Mouse (Mus musculus) B cell, adult 67 days (primary cell): ENCODE data around the gene Ubiad1. TPM values are rescaled to one million over a fixed set of nuclear protein-coding genes. Genes with fewer than 3 reads are reported as not detected.

Source experiments
- total RNA-seq, 2 experiments: library from RNA; stranded (reverse); gene quantifications; 4 replicates each; pipeline ENCODE4 v1.2.4; 2023

The Ubiad1 gene
- total RNA-seq: 10 to 100 TPM; 10.4 to 11.6 TPM

DNA sequence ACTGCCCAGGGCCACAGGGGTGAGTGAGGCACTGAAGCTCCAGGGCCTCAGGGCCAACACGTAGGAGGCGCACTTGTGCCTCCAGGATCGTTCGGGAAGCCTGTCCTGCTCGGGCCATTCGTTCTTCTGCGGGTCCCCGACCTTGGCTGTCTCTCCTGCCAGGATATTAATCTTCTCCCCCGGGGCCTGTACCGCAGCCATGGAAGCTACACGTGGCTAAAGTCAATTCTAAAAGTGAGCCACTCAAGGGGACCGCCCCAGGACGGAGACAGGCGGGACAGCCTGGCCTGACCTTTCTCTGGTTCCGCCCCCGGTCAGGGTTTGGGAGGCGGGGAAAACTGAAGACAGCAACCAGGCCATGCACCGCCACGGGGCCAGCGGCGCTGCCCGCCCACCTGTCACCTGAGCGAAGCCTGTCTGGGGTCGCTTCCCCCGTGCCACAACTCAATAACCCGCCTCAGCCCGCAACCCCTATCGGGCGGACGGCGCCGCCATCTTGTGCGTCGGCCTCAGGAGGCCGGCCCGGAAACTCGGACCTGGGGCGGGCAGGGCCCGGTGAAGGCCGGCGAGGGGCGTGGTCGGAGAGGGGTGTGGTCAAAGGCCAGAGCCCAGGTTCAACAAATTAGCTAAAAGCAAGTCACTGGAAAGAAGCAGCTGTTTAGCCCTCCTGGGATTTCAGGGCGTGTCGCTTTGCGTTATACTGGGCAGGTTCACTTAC lies at the start of gene Ubiad1:
Ubiad1 (minus strand) TSS at position 522 of the 718 bp plus-strand sequence.

DNA sequence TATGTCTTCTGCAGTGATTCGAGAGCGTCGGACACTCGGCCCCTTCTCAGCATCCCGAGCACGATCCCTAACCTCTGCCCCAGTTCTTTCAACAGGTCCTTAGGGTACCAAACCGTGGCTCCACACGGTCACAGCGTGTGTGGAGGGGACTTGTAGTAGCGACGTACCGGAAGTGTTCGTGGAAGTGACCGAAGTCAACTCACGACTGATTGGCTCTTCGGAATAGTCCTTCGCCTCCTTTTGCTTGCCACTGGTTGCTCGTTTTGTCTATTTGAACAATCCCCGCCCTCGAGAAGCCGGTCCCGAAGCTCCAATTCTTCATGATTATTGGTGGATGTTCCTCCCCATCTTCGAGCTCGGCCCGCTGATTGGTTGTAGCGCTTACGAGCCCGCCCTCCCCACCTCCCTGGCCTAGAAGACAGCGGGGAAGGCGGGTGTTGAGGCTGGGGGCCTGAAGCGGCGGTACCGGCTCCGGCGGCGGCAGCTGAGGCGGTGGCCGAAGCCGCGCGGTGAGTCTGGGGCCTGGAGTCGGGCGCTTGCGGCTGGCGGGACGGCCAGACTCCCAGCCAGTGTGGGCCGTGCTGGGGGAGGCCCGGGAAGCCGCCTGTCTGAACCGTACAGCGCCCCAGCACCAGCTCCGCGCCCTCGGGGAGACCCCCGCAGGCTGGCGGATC lies 3.7 kb upstream of the Ubiad1 start, which contains the start of gene Mtor:
Mtor (plus strand) TSS at position 433 of the 674 bp plus-strand sequence.

Other genes starting within 250 kb of the Ubiad1 start
- gene Disp3, start 156.8 kb downstream of the Ubiad1 start, total RNA-seq: not detected
- 10 to 100 TPM; 54.6 to 58.8 TPM for gene Mtor, start 3.8 kb upstream of the Ubiad1 start, total RNA-seq
- gene Angptl7, start 55.7 kb upstream of the Ubiad1 start, total RNA-seq: not detected
- gene Exosc10, start 113.7 kb upstream of the Ubiad1 start, total RNA-seq: 100 to 1,000 TPM; 101 to 104 TPM
- 10 to 100 TPM; 29.3 to 32.6 TPM for gene Srm, start 146.7 kb upstream of the Ubiad1 start, total RNA-seq
- gene Masp2, start 157.8 kb upstream of the Ubiad1 start, total RNA-seq: 1 to 10 TPM in 1 of 2 experiments, under 1 TPM in 1; 0.33 to 1.3 TPM
- gene Tardbp, start 182.2 kb upstream of the Ubiad1 start, total RNA-seq: 100 to 1,000 TPM; 387 to 408 TPM
- not detected for gene Gm572, start 198.5 kb upstream of the Ubiad1 start, total RNA-seq